Mouse (Mus musculus): ENCODE data around the gene Gm17416. TPM values are rescaled to one million over a fixed set of nuclear protein-coding genes. Genes with fewer than 3 reads are reported as not detected.

Gm17416 gene
- not detected in 2 replicates for polyA plus RNA-seq (2012; rRNA removed)

GRCm38 (mm10) chr2:152569038-152569437, at the start of gene Gm17416:
Gene Gm17416, plus strand, starts transcription at chr2:152569338.

DNA sequence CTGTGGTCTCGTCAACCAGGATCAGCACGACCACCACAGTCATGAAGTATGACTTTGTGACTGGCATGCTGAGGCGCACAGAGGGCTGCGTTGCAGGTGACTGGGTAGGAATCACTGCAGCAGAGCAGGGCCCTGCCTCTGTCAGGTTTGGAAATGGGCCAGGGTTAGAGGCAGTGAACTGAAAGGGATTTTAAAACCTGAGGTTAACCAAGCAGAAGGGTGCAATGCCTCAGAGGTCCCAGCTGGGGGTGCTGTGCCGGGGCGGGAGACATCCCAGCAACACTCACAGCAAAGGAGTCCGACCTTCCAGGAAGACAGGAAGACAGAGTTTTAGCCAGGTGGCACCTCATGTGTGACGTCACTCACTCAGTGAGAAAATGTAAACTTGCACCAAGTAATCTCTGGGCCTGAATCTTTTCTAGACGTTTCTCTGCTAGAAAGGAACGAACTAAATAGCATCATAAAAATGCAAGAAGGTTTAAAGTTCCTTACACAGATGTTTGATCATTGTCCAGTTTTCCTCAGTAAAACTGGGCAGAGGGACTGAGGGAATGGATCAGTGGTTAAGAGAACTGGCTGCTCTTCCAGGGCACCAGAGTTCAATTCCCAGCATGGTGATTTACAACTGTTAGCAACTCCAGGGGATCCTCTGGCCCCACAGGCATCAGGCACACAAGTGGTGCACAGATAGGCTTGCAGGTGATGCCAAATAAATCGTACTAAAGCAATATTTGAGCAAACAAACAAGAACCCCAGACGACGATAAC, 29.0 kb upstream of the Gm17416 start, which contains the start of gene Defb29:
Gene Defb29 (minus strand): TSS at position 155 of the 767 bp plus-strand sequence.

DNA sequence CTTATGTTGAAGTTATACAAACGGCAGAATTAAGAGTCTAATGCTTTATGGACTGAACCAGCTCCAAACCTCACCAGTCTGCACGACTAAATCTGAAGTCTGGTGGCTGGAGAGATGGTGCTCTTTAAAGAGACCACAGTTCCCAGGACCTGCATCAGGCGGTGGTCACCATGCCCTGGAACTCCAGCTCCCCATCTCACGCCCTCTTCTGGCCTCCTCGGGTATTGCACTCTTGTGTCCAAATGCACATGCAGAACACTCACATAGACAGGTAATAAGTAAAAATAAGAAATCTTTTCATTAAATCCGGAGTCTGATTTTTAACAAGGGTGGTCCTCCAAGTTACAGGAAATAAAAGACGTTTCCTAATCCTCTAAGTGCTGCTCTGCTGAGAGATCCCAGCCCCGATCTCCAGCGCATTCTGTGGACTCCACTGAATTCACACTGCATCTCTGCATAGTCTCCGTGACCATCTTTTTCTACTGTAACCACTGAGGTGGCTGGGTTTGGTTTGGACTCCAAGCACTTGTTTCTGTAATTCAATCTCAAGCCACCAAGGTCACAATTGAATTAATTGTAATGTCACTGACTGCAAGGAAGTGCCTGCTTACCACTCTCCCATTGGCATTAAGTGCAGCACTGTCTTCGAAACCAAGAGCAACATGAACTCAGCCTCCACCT, 3.1 kb downstream of the Gm17416 start, which contains the start of gene Defb21:
Gene Defb21 (plus strand): TSS at position 631 of the 681 bp plus-strand sequence.

GRCm38 (mm10) chr2:152580107-152580506, 11.0 kb downstream of the Gm17416 start, which contains the start of gene Defb19:
Gene Defb19, minus strand, starts transcription at chr2:152580312.

DNA sequence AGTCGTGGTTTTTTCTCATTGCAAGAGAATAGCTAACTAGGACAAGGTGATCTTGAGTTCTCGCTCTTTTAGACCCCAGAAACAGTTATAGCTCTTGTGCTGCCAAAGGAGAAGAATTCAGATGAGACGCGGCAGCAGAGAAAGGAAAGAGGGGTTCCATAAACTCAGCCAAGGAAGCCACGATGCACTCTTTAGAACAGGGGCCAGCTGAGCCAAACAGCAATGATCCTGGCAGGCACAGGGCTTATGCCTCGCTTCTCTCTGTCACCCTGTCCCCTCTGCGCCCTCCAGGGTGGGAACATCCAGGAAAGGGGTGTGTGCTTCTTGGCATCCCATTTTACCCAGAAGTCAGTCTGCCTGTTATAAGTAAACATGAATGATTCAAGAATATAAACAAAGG, 30.2 kb downstream of the Gm17416 start, which contains the start of gene Defb45:
Gene Defb45 (minus strand): TSS at position 101 of the 400 bp plus-strand sequence.

DNA sequence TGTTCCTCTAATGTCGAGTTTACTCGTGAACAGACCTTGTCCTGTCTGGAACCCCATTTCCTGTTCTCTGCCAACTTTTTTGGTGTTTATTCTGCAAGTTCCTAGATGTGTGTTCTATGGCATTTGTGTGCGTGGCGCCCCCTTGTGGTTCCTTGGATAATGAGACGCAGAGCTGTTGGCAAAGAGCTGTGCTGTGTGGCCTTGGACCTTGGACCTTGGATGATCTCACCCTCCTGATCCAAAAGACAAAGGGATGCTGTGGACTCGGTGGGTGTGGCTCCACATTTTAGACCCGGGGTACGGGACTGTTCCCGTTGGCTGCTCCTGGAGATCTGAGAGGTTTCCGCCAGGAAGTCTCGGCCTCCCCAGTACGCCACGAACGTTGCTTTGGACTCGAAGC, 34.9 kb downstream of the Gm17416 start, which contains the start of gene Defb36:
Gene Defb36 (plus strand): TSS at position 271 of the 400 bp plus-strand sequence.

Other genes starting within 250 kb of the Gm17416 start
- gene Rbck1, start 236.7 kb upstream of the Gm17416 start, polyA plus RNA-seq (2012; rRNA removed): 171 and 192 TPM in 2 replicates
- gene Trib3, start 225.3 kb upstream of the Gm17416 start, polyA plus RNA-seq (2012; rRNA removed): 1.0 and 1.1 TPM in 2 replicates
- 35.8 and 37.4 TPM in 2 replicates for gene Nrsn2, start 192.7 kb upstream of the Gm17416 start, polyA plus RNA-seq (2012; rRNA removed)
- gene Sox12, start 171.3 kb upstream of the Gm17416 start, polyA plus RNA-seq (2012; rRNA removed): 57.6 and 65.4 TPM in 2 replicates
- 11.4 and 11.5 TPM in 2 replicates for gene Zcchc3, start 154.3 kb upstream of the Gm17416 start, polyA plus RNA-seq (2012; rRNA removed)
- 2.8 and 3.4 TPM in 2 replicates for gene 6820408C15Rik, start 153.8 kb upstream of the Gm17416 start, polyA plus RNA-seq (2012; rRNA removed)
- gene Defb23, start 104.7 kb upstream of the Gm17416 start, polyA plus RNA-seq (2012; rRNA removed): not detected in 2 replicates
- gene Defb20, start 92.3 kb upstream of the Gm17416 start, polyA plus RNA-seq (2012; rRNA removed): not detected in 2 replicates
- gene Defb22, start 79.2 kb upstream of the Gm17416 start, polyA plus RNA-seq (2012; rRNA removed): not detected in 2 replicates
- gene Defb26, start 57.6 kb upstream of the Gm17416 start, polyA plus RNA-seq (2012; rRNA removed): not detected in 2 replicates
- not detected in 2 replicates for gene Defb28, start 51.1 kb upstream of the Gm17416 start, polyA plus RNA-seq (2012; rRNA removed)
- gene Defb29, start 29.2 kb upstream of the Gm17416 start, polyA plus RNA-seq (2012; rRNA removed): not detected in 2 replicates
- not detected in 2 replicates for gene Defb21, start 3.4 kb downstream of the Gm17416 start, polyA plus RNA-seq (2012; rRNA removed)
- gene Defb19, start 11.0 kb downstream of the Gm17416 start, polyA plus RNA-seq (2012; rRNA removed): not detected in 2 replicates
- gene Defb45, start 30.1 kb downstream of the Gm17416 start, polyA plus RNA-seq (2012; rRNA removed): not detected in 2 replicates
- not detected in 2 replicates for gene Defb36, start 35.0 kb downstream of the Gm17416 start, polyA plus RNA-seq (2012; rRNA removed)
- gene Defb25, start 53.7 kb downstream of the Gm17416 start, polyA plus RNA-seq (2012; rRNA removed): not detected in 2 replicates
- gene Rem1, start 57.6 kb downstream of the Gm17416 start, polyA plus RNA-seq (2012; rRNA removed): 0.43 and 0.80 TPM in 2 replicates
- gene H13, start 100.1 kb downstream of the Gm17416 start, polyA plus RNA-seq (2012; rRNA removed): 156 and 166 TPM in 2 replicates
- 23.9 and 25.3 TPM in 2 replicates for gene Mcts2, start 117.7 kb downstream of the Gm17416 start, polyA plus RNA-seq (2012; rRNA removed)
- 104 and 112 TPM in 2 replicates for gene Id1, start 166.9 kb downstream of the Gm17416 start, polyA plus RNA-seq (2012; rRNA removed)
- gene Cox4i2, start 184.8 kb downstream of the Gm17416 start, polyA plus RNA-seq (2012; rRNA removed): 6.7 and 6.9 TPM in 2 replicates